ENCODE assay signal across 8 mouse cellular contexts in the genomic region with DNA sequence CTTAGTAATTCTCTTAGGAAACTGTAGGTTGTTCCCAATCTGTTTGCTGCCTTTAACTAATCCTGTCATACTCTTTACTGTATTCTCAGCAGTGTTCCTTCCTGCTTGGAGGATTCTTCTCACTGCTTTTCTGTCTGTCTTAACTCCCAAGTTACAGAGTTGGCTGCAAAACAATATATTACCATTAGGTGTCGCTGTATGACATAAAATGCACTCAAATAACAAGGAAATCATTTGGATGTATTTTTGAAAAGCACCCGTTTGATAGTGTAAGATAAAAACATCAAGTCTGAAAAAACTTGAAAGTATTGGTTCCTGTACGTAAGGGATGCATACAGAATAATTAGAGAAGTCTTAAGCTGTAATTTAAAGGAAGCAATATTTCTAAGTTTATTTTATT.
A peak's percentile ranks its signal among the peaks of the same experiment; 100 is the strongest.
DNase-seq lines count a peak whose midpoint lies in the region; ATAC-seq and TF ChIP-seq lines count a peak whose summit lies in the region.

No protein-coding gene starts in this region.

- no peaks in the 10 kb centered on the region for H3K4me1 ChIP-seq in thymus, adult 2 months (replicated peaks; ENCODE audit: control insufficient read depth, insufficient read depth, low read length)

- peak; percentile 52 to 80 for DNase-seq in cerebellum, postnatal 10 days
- no peak for DNase-seq in cerebellum, adult 8-10 months
- DNase-seq in left cerebral cortex, adult 9 months (ENCODE audit: low spot score in 2 of 2), result peak; percentile 15 to 59
- DNase-seq in left cerebral cortex, postnatal 36 days (ENCODE audit: low spot score in 2 of 2), result no peak
- peak; percentile 17 for DNase-seq in c-Kit-positive CD71-positive TER-119-negative erythroid progenitor cells, embryonic 14.5 days (ENCODE audit: low read depth)
- peak; percentile 78 to 88 for DNase-seq in left cerebral cortex, postnatal 14 days (ENCODE audit: low spot score in 2 of 2)
- DNase-seq in thymus, adult 2 months, result no peak

- WGBS in thymus, adult 2 months, result 7% methylated on average over 3 of the region's 3 CpGs

- no peaks in the 10 kb centered on the region for H3K27me3 ChIP-seq in thymus, adult 2 months (ENCODE audit: control insufficient read depth, insufficient read depth, low read length)

- no peaks in the 10 kb centered on the region for H3K36me3 ChIP-seq in thymus, adult 2 months (ENCODE audit: control insufficient read depth, insufficient read depth, low read length)

- TF ChIP-seq POLR2A in thymus, adult 2 months (IDR thresholded peaks at IDR 0.05; ENCODE audit: control insufficient read depth, extremely low read depth, insufficient read depth, low read length, poor library complexity), result no peak

- intact Hi-C loops in left cerebral cortex, postnatal 36 days (cut with DNase I), result loop anchor here (5.0 kb wide), 5 partner anchors 377 to 1122 kb away; no protein-coding TSS in a partner anchor
- intact Hi-C loops in left cerebral cortex, postnatal 14 days (cut with DNase I), result loop anchor here (5.0 to 10.0 kb wide), 5 partner anchors 387 to 1122 kb away; a partner anchor contains a TSS

- H3K27ac ChIP-seq in thymus, adult 2 months (ENCODE audit: control insufficient read depth, insufficient read depth, low read length), result no peak overlapping the region

- H3K4me3 ChIP-seq in thymus, adult 2 months (ENCODE audit: control insufficient read depth, insufficient read depth, low read length), result no peak overlapping the region

- no peak for ATAC-seq in erythroid progenitor cell, adult 5-6 weeks (replicated peaks; ENCODE audit: low FRiP score, poor library complexity, severe bottlenecking)

- TF ChIP-seq CTCF in thymus, adult 2 months (IDR thresholded peaks at IDR 0.05; ENCODE audit: borderline replicate concordance, control insufficient read depth, extremely low read depth, insufficient read depth, low read length, poor library complexity), result no peak

Comparison
In these comparisons a context has a peak if more than half of its experiments do, and no peak if none do; other contexts are left out.
1. DNase-seq: peak in cerebellum, postnatal 10 days (2 of 2), left cerebral cortex, adult 9 months (2 of 2), c-Kit-positive CD71-positive TER-119-negative erythroid progenitor cells, embryonic 14.5 days (single experiment) and left cerebral cortex, postnatal 14 days (2 of 2); none in cerebellum, adult 8-10 months (single experiment), left cerebral cortex, postnatal 36 days (0 of 2) and thymus, adult 2 months (single experiment).